Mouse (Mus musculus) myocyte (in vitro differentiated cells): ENCODE measurements at regions not wholly inside any gene's neighbourhood (a gene's known extent, or its start where the extent isn't known, plus 50 kb on each side); places are given as distances from the start of the nearest gene placed in this dataset.

Experiments
- E2F4 ChIP-seq: IDR thresholded peaks from one replicate; pipeline ENCODE4 v1.6.1; 2011; ENCODE audit warnings: mild to moderate bottlenecking, control low read depth, moderate library complexity; ENCODE audit not compliant: insufficient read depth
- MAX ChIP-seq: IDR thresholded peaks from one replicate; pipeline ENCODE4 v1.6.1; 2011; ENCODE audit warnings: low read depth, mild to moderate bottlenecking, control low read depth
- MYOD1 ChIP-seq, 3 experiments: IDR thresholded peaks; one replicate each; pipeline ENCODE4 v1.6.1; 2011; ENCODE audit warnings: control low read depth in 2 of 3, low read depth in 2 of 3, mild to moderate bottlenecking in 2 of 3, moderate library complexity in 1 of 3; ENCODE audit not compliant: insufficient read length in 2 of 3, control insufficient read depth in 1 of 3
- POLR2A ChIP-seq: IDR thresholded peaks from one replicate; pipeline ENCODE4 v1.6.1; 2011; ENCODE audit warnings: low read depth, mild to moderate bottlenecking, control low read depth, moderate library complexity; ENCODE audit not compliant: insufficient read length

- TF ChIP-seq MAX (no peak), E2F4 (no peak), POLR2A (no peak), MYOD1 (IDR thresholded peaks at IDR 0.05; ENCODE audit: control insufficient read depth in 1 of 3, insufficient read length in 2 of 3, low read depth in 2 of 3) (no peak)
These were observed 170.2 kb upstream of the Ajap1 start for GRCm38 (mm10) chr4:153652841-153653240.
